Mouse (Mus musculus): ENCODE measurements around the gene Gdf5. TPM values are rescaled to one million over a fixed set of nuclear protein-coding genes. Genes with fewer than 3 reads are reported as not detected.

Gene Gdf5
- polyA plus RNA-seq, 1 experiment from 2014 or later: 0.33 TPM

GRCm38 (mm10) chr2:155962991-155963390 lies 17.8 kb upstream of the Gdf5 start:
- Histone ChIP-seq H3K9ac (ENCODE audit: low read length) (no peak overlapping the region), H3K9me3 (ENCODE audit: control insufficient read depth, low read length) (no peaks in the 10 kb centered on the region), H3K4me2 (ENCODE audit: low read depth, low read length) (no peak overlapping the region), H3K36me3 (ENCODE audit: control insufficient read depth, insufficient read depth, low read length) (peaks cover 33% of the 10 kb centered on the region), H3K27me3 (ENCODE audit: control insufficient read depth, insufficient read depth, low read depth, low read length) (no peaks in the 10 kb centered on the region), H3K27ac (ENCODE audit: low read length) (no peak overlapping the region), H3K4me1 (replicated peaks; ENCODE audit: control insufficient read depth, insufficient read depth, low read length) (no peaks in the 10 kb centered on the region; the same call in 1 of the 2 replicates), H3K4me3 (ENCODE audit: low read length) (no peak overlapping the region)
- no peak for ATAC-seq (ENCODE audit: low read depth)
- WGBS: 42% methylated on average over 1 of the region's 1 CpGs

GRCm38 (mm10) chr2:155961862-155962261 lies 16.7 kb upstream of the Gdf5 start:
- H3K9me3 ChIP-seq (ENCODE audit: control insufficient read depth, low read length): no peaks in the 10 kb centered on the region
- no peaks in the 10 kb centered on the region for H3K27me3 ChIP-seq (ENCODE audit: control insufficient read depth, insufficient read depth, low read depth, low read length)
- no peak overlapping the region for H3K27ac ChIP-seq (ENCODE audit: low read length)
- H3K4me2 ChIP-seq (ENCODE audit: low read depth, low read length): no peak overlapping the region
- H3K36me3 ChIP-seq (ENCODE audit: control insufficient read depth, insufficient read depth, low read length): peaks cover 27% of the 10 kb centered on the region
- peaks cover 4% of the 10 kb centered on the region for H3K4me1 ChIP-seq (replicated peaks; ENCODE audit: control insufficient read depth, insufficient read depth, low read length)
- H3K9ac ChIP-seq (ENCODE audit: low read length): no peak overlapping the region
- ATAC-seq (ENCODE audit: low read depth): no peak
- 82% methylated on average over 10 of the region's 10 CpGs for WGBS
- H3K4me3 ChIP-seq (ENCODE audit: low read length): no peak overlapping the region

DNA sequence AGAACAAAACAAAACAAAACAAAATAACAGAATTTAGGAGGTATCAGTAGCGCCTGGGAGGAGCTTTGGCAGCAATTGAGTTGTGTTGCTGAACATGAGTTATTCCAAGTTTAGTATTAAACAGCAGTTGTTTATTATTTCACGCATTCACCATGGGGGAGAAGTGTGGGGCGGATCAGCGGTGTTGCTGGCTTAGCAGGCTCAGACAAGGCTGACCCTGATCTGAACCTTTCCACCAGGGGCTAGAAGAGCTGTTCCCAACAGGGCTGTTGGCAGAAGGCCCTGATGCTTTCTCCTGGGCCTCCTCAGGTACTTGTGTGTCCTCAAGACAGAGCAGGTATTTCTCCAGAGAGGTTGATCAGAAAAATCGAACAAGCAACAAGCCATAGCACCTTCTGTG lies 14.8 kb upstream of the Gdf5 start:
- H3K9ac ChIP-seq (ENCODE audit: low read length): no peak overlapping the region
- H3K4me3 ChIP-seq (ENCODE audit: low read length): no peak overlapping the region
- no peak overlapping the region for H3K4me2 ChIP-seq (ENCODE audit: low read depth, low read length)
- H3K9me3 ChIP-seq (ENCODE audit: control insufficient read depth, low read length): no peaks in the 10 kb centered on the region
- H3K27ac ChIP-seq (ENCODE audit: low read length): no peak overlapping the region
- no peaks in the 10 kb centered on the region for H3K27me3 ChIP-seq (ENCODE audit: control insufficient read depth, insufficient read depth, low read depth, low read length)
- peaks cover 16% of the 10 kb centered on the region for H3K36me3 ChIP-seq (ENCODE audit: control insufficient read depth, insufficient read depth, low read length)
- WGBS: 69% methylated on average over 5 of the region's 5 CpGs
- H3K4me1 ChIP-seq (replicated peaks; ENCODE audit: control insufficient read depth, insufficient read depth, low read length): peaks cover 4% of the 10 kb centered on the region
- ATAC-seq (ENCODE audit: low read depth): no peak

GRCm38 (mm10) chr2:155956134-155957059 lies 11.2 kb upstream of the Gdf5 start, which contains the start of gene Cep250:
Cep250 (plus strand) TSS chr2:155956458.
- Histone ChIP-seq H3K4me1 (replicated peaks; ENCODE audit: control insufficient read depth, insufficient read depth, low read length) (peaks cover 4% of the 10 kb centered on the region), H3K27me3 (ENCODE audit: control insufficient read depth, insufficient read depth, low read depth, low read length) (no peaks in the 10 kb centered on the region), H3K27ac (ENCODE audit: low read length) (peak within 1 kb of the TSS; percentile 75), H3K9me3 (ENCODE audit: control insufficient read depth, low read length) (no peaks in the 10 kb centered on the region), H3K9ac (ENCODE audit: low read length) (peak within 1 kb of the TSS; percentile 98), H3K4me3 (ENCODE audit: low read length) (peak within 1 kb of the TSS; percentile 81), H3K36me3 (ENCODE audit: control insufficient read depth, insufficient read depth, low read length) (no peaks in the 10 kb centered on the region), H3K4me2 (ENCODE audit: low read depth, low read length) (peak within 1 kb of the TSS; percentile 77)
- under 1% methylated on average over 54 of the region's 59 CpGs for WGBS
- peak; percentile 99 for ATAC-seq (ENCODE audit: low read depth)

- no peak for ATAC-seq (ENCODE audit: low read depth)
- H3K4me3 ChIP-seq (ENCODE audit: low read length): no peak overlapping the region
- H3K27ac ChIP-seq (ENCODE audit: low read length): no peak overlapping the region
- H3K4me1 ChIP-seq (replicated peaks; ENCODE audit: control insufficient read depth, insufficient read depth, low read length): peaks cover 6% of the 10 kb centered on the region; the same call in 1 of the 2 replicates
- peaks cover 7% of the 10 kb centered on the region for H3K27me3 ChIP-seq (ENCODE audit: control insufficient read depth, insufficient read depth, low read depth, low read length)
- no peak overlapping the region for H3K9ac ChIP-seq (ENCODE audit: low read length)
- H3K36me3 ChIP-seq (ENCODE audit: control insufficient read depth, insufficient read depth, low read length): no peaks in the 10 kb centered on the region
- no peak overlapping the region for H3K4me2 ChIP-seq (ENCODE audit: low read depth, low read length)
- H3K9me3 ChIP-seq (ENCODE audit: control insufficient read depth, low read length): no peaks in the 10 kb centered on the region
Observed at GRCm38 (mm10) chr2:155952006-155952405, 6.8 kb upstream of the Gdf5 start.

- Histone ChIP-seq H3K27ac (ENCODE audit: low read length) (no peak overlapping the region), H3K4me3 (ENCODE audit: low read length) (no peak overlapping the region), H3K4me1 (replicated peaks; ENCODE audit: control insufficient read depth, insufficient read depth, low read length) (peaks cover 8% of the 10 kb centered on the region), H3K36me3 (ENCODE audit: control insufficient read depth, insufficient read depth, low read length) (no peaks in the 10 kb centered on the region), H3K27me3 (ENCODE audit: control insufficient read depth, insufficient read depth, low read depth, low read length) (peaks cover 7% of the 10 kb centered on the region), H3K9ac (ENCODE audit: low read length) (no peak overlapping the region), H3K9me3 (ENCODE audit: control insufficient read depth, low read length) (no peaks in the 10 kb centered on the region), H3K4me2 (ENCODE audit: low read depth, low read length) (no peak overlapping the region)
- no peak for ATAC-seq (ENCODE audit: low read depth)
- 39% methylated on average over 6 of the region's 6 CpGs for WGBS
Observed at GRCm38 (mm10) chr2:155949362-155949761, 4.2 kb upstream of the Gdf5 start.

- Histone ChIP-seq H3K9ac (ENCODE audit: low read length) (no peak overlapping the region), H3K4me3 (ENCODE audit: low read length) (no peak overlapping the region), H3K36me3 (ENCODE audit: control insufficient read depth, insufficient read depth, low read length) (no peaks in the 10 kb centered on the region), H3K4me2 (ENCODE audit: low read depth, low read length) (no peak overlapping the region), H3K9me3 (ENCODE audit: control insufficient read depth, low read length) (no peaks in the 10 kb centered on the region), H3K27me3 (ENCODE audit: control insufficient read depth, insufficient read depth, low read depth, low read length) (peaks cover 7% of the 10 kb centered on the region), H3K4me1 (replicated peaks; ENCODE audit: control insufficient read depth, insufficient read depth, low read length) (peaks cover 11% of the 10 kb centered on the region), H3K27ac (ENCODE audit: low read length) (no peak overlapping the region)
- 25% methylated on average over 5 of the region's 5 CpGs for WGBS
- no peak for ATAC-seq (ENCODE audit: low read depth)
Observed at GRCm38 (mm10) chr2:155947390-155948002, 2.3 kb upstream of the Gdf5 start.

GRCm38 (mm10) chr2:155946499-155946898 lies 1.3 kb upstream of the Gdf5 start:
- no peak for ATAC-seq (ENCODE audit: low read depth)
- Histone ChIP-seq H3K4me3 (ENCODE audit: low read length) (no peak overlapping the region), H3K4me2 (ENCODE audit: low read depth, low read length) (no peak overlapping the region), H3K27ac (ENCODE audit: low read length) (no peak overlapping the region), H3K4me1 (replicated peaks; ENCODE audit: control insufficient read depth, insufficient read depth, low read length) (peaks cover 16% of the 10 kb centered on the region), H3K9me3 (ENCODE audit: control insufficient read depth, low read length) (no peaks in the 10 kb centered on the region), H3K27me3 (ENCODE audit: control insufficient read depth, insufficient read depth, low read depth, low read length) (peaks cover 7% of the 10 kb centered on the region), H3K36me3 (ENCODE audit: control insufficient read depth, insufficient read depth, low read length) (no peaks in the 10 kb centered on the region), H3K9ac (ENCODE audit: low read length) (no peak overlapping the region)
- WGBS: 33% methylated on average over 4 of the region's 4 CpGs

DNA sequence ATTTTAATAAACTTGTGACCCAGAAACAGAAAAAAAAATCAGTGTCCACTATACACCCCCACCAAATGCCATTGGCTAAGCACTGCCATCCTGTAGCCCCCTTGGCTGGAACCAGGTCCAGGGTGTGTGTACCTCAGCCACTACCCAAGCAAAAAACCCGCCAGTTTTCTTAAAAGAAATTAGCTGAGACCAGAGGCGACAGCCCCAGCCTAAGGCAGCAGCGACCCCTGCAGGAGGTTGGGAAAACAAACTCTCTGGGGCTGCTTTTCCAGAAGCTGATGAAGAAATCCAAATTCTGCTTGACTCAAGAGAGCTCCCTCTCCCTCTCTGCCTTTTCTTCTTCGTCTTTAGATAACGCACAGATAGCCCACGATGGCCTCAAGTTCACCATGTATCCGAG lies 902 bp upstream of the Gdf5 start:
- ATAC-seq (ENCODE audit: low read depth): no peak

More for the DNA sequence above, 902 bp upstream of the Gdf5 start:
- WGBS: 3% methylated on average over 7 of the region's 7 CpGs
- no peak overlapping the region for H3K9ac ChIP-seq (ENCODE audit: low read length)
- H3K27ac ChIP-seq (ENCODE audit: low read length): no peak overlapping the region
- H3K4me1 ChIP-seq (replicated peaks; ENCODE audit: control insufficient read depth, insufficient read depth, low read length): peaks cover 17% of the 10 kb centered on the region
- H3K4me2 ChIP-seq (ENCODE audit: low read depth, low read length): no peak overlapping the region
- no peak overlapping the region for H3K4me3 ChIP-seq (ENCODE audit: low read length)
- no peaks in the 10 kb centered on the region for H3K9me3 ChIP-seq (ENCODE audit: control insufficient read depth, low read length)
- peaks cover 7% of the 10 kb centered on the region for H3K27me3 ChIP-seq (ENCODE audit: control insufficient read depth, insufficient read depth, low read depth, low read length)
- no peaks in the 10 kb centered on the region for H3K36me3 ChIP-seq (ENCODE audit: control insufficient read depth, insufficient read depth, low read length)

Measured in lung, embryonic 16.5 days (tissue).